Mouse (Mus musculus): ENCODE data around the gene Enpp7. TPM values are rescaled to one million over a fixed set of nuclear protein-coding genes. Genes with fewer than 3 reads are reported as not detected.

The Enpp7 gene
- polyA plus RNA-seq, 2 experiments = 0.05 TPM; not detected in 1

- ATAC-seq (ENCODE audit: low FRiP score, low read depth) (no peak), DNase-seq (ENCODE audit: low spot score) (no peak)
- Histone ChIP-seq H3K4me1 (ENCODE audit: control insufficient read depth, insufficient read depth, low read length) (peaks cover 37% of the 10 kb centered on the region), H3K4me2 (replicated peaks; ENCODE audit: low read depth, low read length, severe bottlenecking) (peak overlapping the region; percentile 78), H3K27ac (replicated peaks; ENCODE audit: low read depth, low read length) (peak overlapping the region; percentile 95), H3K4me3 (replicated peaks; ENCODE audit: low read length) (peak overlapping the region; percentile 97), H3K36me3 (ENCODE audit: control insufficient read depth, insufficient read depth, low read length) (peaks cover 37% of the 10 kb centered on the region), H3K9ac (ENCODE audit: low read depth, low read length, severe bottlenecking) (peak overlapping the region; percentile 91), H3K9me3 (ENCODE audit: control insufficient read depth, low read length) (no peaks in the 10 kb centered on the region), H3K27me3 (ENCODE audit: control insufficient read depth, insufficient read depth, low read length) (no peaks in the 10 kb centered on the region)
- TF ChIP-seq POLR2A (IDR thresholded peaks at IDR 0.05; ENCODE audit: borderline replicate concordance, extremely low read depth, insufficient read depth, insufficient read length) = no peak
- WGBS = 1% methylated on average over 7 of the region's 7 CpGs
Measured at GRCm38 (mm10) chr11:119024260-119024659, 36.3 kb downstream of the Enpp7 start.

GRCm38 (mm10) chr11:119026203-119026602, 38.2 kb downstream of the Enpp7 start:
- Histone ChIP-seq H3K36me3 (ENCODE audit: control insufficient read depth, insufficient read depth, low read length) (peaks cover 54% of the 10 kb centered on the region), H3K9me3 (ENCODE audit: control insufficient read depth, low read length) (no peaks in the 10 kb centered on the region), H3K27me3 (ENCODE audit: control insufficient read depth, insufficient read depth, low read length) (no peaks in the 10 kb centered on the region), H3K4me1 (ENCODE audit: control insufficient read depth, insufficient read depth, low read length) (peaks cover 37% of the 10 kb centered on the region), H3K27ac (replicated peaks; ENCODE audit: low read depth, low read length) (no peak overlapping the region), H3K9ac (ENCODE audit: low read depth, low read length, severe bottlenecking) (no peak overlapping the region), H3K4me2 (replicated peaks; ENCODE audit: low read depth, low read length, severe bottlenecking) (peak overlapping the region; percentile 78; the same call in 1 of the 2 replicates), H3K4me3 (replicated peaks; ENCODE audit: low read length) (no peak overlapping the region)
- 51% methylated on average over 12 of the region's 12 CpGs for WGBS
- ATAC-seq (ENCODE audit: low FRiP score, low read depth) = no peak
- DNase-seq (ENCODE audit: low spot score) = no peak
- TF ChIP-seq POLR2A (IDR thresholded peaks at IDR 0.05; ENCODE audit: borderline replicate concordance, extremely low read depth, insufficient read depth, insufficient read length) = no peak

- no peak overlapping the region for H3K27ac ChIP-seq (replicated peaks; ENCODE audit: low read depth, low read length)
- no peak overlapping the region for H3K9ac ChIP-seq (ENCODE audit: low read depth, low read length, severe bottlenecking)
- ATAC-seq (ENCODE audit: low FRiP score, low read depth) (peak; percentile 74), DNase-seq (ENCODE audit: low spot score) (peak; percentile 78)
- no peak for TF ChIP-seq POLR2A (IDR thresholded peaks at IDR 0.05; ENCODE audit: borderline replicate concordance, extremely low read depth, insufficient read depth, insufficient read length)
- H3K9me3 ChIP-seq (ENCODE audit: control insufficient read depth, low read length) = no peaks in the 10 kb centered on the region
- 1% methylated on average over 26 of the region's 26 CpGs for WGBS
- peaks cover 36% of the 10 kb centered on the region for H3K36me3 ChIP-seq (ENCODE audit: control insufficient read depth, insufficient read depth, low read length)
- H3K4me1 ChIP-seq (ENCODE audit: control insufficient read depth, insufficient read depth, low read length) = peaks cover 27% of the 10 kb centered on the region
- peak overlapping the region; percentile 47 for H3K4me2 ChIP-seq (replicated peaks; ENCODE audit: low read depth, low read length, severe bottlenecking)
- H3K4me3 ChIP-seq (replicated peaks; ENCODE audit: low read length) = peak overlapping the region; percentile 19
- peaks cover 43% of the 10 kb centered on the region for H3K27me3 ChIP-seq (ENCODE audit: control insufficient read depth, insufficient read depth, low read length)
Measured at GRCm38 (mm10) chr11:119033874-119034558, 46.0 kb downstream of the Enpp7 start.

GRCm38 (mm10) chr11:119034635-119035034, 46.6 kb downstream of the Enpp7 start:
- 2% methylated on average over 19 of the region's 19 CpGs for WGBS
- no peak for DNase-seq (ENCODE audit: low spot score)

GRCm38 (mm10) chr11:119035094-119035685, 47.2 kb downstream of the Enpp7 start:
- Histone ChIP-seq H3K9me3 (ENCODE audit: control insufficient read depth, low read length) (no peaks in the 10 kb centered on the region), H3K9ac (ENCODE audit: low read depth, low read length, severe bottlenecking) (no peak overlapping the region), H3K4me1 (ENCODE audit: control insufficient read depth, insufficient read depth, low read length) (peaks cover 39% of the 10 kb centered on the region), H3K4me2 (replicated peaks; ENCODE audit: low read depth, low read length, severe bottlenecking) (peak overlapping the region; percentile 47; the same call in 1 of the 2 replicates), H3K27ac (replicated peaks; ENCODE audit: low read depth, low read length) (no peak overlapping the region), H3K36me3 (ENCODE audit: control insufficient read depth, insufficient read depth, low read length) (peaks cover 27% of the 10 kb centered on the region), H3K4me3 (replicated peaks; ENCODE audit: low read length) (peak overlapping the region; percentile 19; the same call in 1 of the 2 replicates), H3K27me3 (ENCODE audit: control insufficient read depth, insufficient read depth, low read length) (peaks cover 43% of the 10 kb centered on the region)
- DNase-seq (ENCODE audit: low spot score) (no peak), ATAC-seq (ENCODE audit: low FRiP score, low read depth) (no peak)
- WGBS = 3% methylated on average over 21 of the region's 21 CpGs
- no peak for TF ChIP-seq POLR2A (IDR thresholded peaks at IDR 0.05; ENCODE audit: borderline replicate concordance, extremely low read depth, insufficient read depth, insufficient read length)

More at GRCm38 (mm10) chr11:119034635-119035034, 46.6 kb downstream of the Enpp7 start:
- Histone ChIP-seq H3K4me1 (ENCODE audit: control insufficient read depth, insufficient read depth, low read length) (peaks cover 34% of the 10 kb centered on the region), H3K9ac (ENCODE audit: low read depth, low read length, severe bottlenecking) (no peak overlapping the region), H3K27ac (replicated peaks; ENCODE audit: low read depth, low read length) (no peak overlapping the region), H3K9me3 (ENCODE audit: control insufficient read depth, low read length) (no peaks in the 10 kb centered on the region), H3K27me3 (ENCODE audit: control insufficient read depth, insufficient read depth, low read length) (peaks cover 43% of the 10 kb centered on the region), H3K36me3 (ENCODE audit: control insufficient read depth, insufficient read depth, low read length) (peaks cover 32% of the 10 kb centered on the region), H3K4me3 (replicated peaks; ENCODE audit: low read length) (peak overlapping the region; percentile 19), H3K4me2 (replicated peaks; ENCODE audit: low read depth, low read length, severe bottlenecking) (peak overlapping the region; percentile 47)
- TF ChIP-seq POLR2A (IDR thresholded peaks at IDR 0.05; ENCODE audit: borderline replicate concordance, extremely low read depth, insufficient read depth, insufficient read length) = no peak
- ATAC-seq (ENCODE audit: low FRiP score, low read depth) = peak; percentile 7; the same call in 1 of the 2 replicates

All from limb, embryonic 14.5 days (tissue).